Mouse (Mus musculus): ENCODE data around the gene C1qtnf7.
A peak's percentile ranks its signal among the peaks of the same experiment; 100 is the strongest.

The C1qtnf7 gene

GRCm38 (mm10) chr5:43539871-43540270 is 24.5 kb downstream of the C1qtnf7 start:
- DNase-seq (ENCODE audit: low spot score in 2 of 2): no peak

GRCm38 (mm10) chr5:43541492-43541891 is 26.2 kb downstream of the C1qtnf7 start:
- no peak for DNase-seq (ENCODE audit: low spot score in 2 of 2)

DNA sequence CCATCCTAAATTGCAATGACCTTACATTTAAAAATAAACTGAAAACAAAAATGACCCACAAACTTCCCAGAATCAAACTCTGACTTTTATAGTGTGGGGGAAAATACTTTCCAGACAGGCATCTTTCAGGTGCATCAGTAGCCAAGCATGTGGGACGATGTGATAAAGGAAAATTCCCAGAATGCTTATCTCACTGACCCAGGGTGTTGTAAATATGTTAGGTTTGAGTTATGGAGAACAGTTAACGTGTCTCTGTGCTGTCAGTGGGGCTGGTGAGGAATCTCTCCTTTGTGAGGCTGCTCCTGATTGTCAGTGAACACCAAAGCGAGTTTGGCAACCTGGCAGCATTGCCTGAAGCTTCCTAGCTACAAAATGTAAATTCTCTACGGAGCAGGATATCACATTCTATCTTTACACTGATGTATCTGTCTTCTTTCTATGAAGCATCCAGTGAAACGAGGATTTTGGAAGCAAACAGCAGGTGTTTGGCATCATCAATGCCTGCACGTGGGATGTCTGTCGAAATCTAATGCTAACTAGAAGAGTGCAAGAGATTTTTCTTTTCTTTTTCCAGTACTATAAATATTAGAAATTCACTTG is 27.0 kb downstream of the C1qtnf7 start:
- peak; percentile 5 to 12 for DNase-seq (ENCODE audit: low spot score in 2 of 2)

DNA sequence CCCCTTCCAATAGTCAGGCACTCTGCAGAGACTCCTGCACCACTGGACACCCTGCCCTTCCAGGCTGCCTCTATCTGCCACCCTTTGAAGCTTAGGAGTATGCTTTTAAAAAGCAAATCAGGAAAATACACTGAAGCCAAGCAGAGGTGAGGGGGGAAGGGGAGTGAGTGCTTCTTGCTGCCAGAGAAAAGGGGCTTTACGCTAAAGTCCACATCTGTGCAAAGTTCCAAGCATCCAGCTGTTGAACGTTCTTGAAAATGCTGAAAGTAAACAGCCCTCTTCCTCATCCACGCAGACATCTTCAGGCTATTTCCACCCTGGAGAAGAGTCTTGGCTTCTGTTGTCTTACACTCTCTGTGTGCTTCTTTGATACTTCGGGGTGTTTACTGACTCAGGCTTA is 34.6 kb downstream of the C1qtnf7 start:
- DNase-seq (ENCODE audit: low spot score in 2 of 2): no peak

DNA sequence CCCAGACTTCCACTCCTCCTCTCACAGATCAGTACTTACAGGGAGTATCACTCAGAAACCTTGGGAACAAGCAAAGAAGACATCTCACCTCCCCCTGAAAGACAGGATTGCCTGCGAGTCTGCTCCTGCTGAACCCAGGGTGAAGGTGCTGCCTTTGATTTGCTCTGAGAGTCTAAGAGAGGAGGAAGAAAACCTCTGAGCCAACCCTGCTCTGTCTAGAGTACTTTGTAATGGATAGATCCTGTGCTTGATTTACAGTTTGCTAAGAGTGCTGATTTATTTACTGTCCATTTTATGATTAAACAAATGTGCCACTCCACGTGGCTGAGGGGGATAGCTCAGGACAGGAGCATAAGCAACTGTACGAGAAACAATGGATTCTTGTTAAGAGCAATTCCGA is 35.1 kb downstream of the C1qtnf7 start:
- no peak for DNase-seq (ENCODE audit: low spot score in 2 of 2)

GRCm38 (mm10) chr5:43554871-43555270 is 39.5 kb downstream of the C1qtnf7 start:
- no peak for DNase-seq (ENCODE audit: low spot score in 2 of 2)

- no peak for DNase-seq (ENCODE audit: low spot score in 2 of 2)
Measured at GRCm38 (mm10) chr5:43555406-43555805, 40.1 kb downstream of the C1qtnf7 start.

DNA sequence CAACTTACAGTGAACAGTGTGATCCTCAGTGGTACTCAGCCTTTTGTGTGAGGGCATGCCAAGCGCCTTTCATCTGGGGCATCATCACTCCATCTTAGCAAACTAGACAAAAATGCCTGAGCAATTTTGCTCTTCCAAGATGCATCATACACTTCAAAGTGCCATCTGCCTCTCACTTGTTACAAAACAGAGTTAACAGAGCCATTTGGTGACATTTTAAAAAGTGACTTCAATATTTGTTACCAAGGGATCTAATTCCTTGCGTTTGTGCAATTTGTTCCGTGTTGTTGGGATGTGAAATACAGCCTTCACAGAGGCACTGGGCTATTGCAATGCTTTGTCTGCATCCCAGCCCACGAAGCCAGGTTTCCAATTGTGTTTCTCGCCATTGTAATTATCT is 42.1 kb downstream of the C1qtnf7 start:
- DNase-seq (ENCODE audit: low spot score in 2 of 2): no peak

DNA sequence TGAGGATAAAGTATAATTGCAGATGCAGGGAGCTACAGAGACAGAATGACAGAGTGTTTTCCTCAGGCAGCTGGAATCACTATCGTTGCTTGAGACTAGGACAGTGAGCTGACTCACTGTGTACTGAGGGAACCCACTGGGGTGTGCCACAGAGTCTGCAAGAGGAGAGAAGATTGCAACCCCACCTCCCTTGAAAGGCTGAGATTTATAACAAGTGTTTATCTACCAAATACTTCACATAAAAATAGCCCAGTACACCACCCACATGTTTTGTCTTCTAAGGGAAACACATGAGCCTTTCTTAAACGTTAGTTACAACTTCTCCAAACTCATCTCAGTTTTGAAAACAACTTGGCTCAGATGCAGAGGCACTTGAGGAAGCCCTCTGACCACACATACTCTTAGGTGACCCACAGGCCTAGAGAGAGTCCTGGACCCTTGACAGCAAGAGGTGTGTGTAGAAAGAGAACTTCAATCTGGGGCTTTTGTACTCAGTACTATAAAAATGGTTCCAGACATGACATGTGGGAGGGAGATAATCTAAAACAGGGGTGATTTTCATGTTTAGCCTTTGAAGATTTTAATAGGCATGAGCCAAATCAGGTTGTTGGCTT is 46.4 kb downstream of the C1qtnf7 start:
- no peak for DNase-seq (ENCODE audit: low spot score in 2 of 2)

- no peak for DNase-seq (ENCODE audit: low spot score in 2 of 2)
Measured at GRCm38 (mm10) chr5:43569720-43570359, 54.5 kb downstream of the C1qtnf7 start.

DNA sequence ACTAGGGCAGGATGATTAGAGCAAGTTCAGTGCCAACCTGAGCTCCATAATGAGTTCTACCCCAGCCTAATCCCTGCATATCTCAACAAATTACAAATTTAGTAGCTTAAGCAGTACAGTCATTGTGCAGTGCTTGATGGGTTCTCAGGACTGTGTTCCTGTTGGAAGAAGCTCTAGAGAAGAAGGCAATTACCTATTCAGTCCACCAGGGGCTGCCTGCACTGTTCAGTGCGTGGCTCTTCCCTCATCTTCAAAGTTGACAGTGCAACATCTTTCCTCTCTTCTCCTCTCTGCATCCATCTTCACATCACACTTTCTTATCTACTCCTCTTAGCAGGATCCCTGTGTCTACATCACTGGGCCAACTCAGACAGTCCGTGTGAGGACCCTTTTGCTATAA is 67.5 kb downstream of the C1qtnf7 start:
- no peak for DNase-seq (ENCODE audit: low spot score in 2 of 2)

DNA sequence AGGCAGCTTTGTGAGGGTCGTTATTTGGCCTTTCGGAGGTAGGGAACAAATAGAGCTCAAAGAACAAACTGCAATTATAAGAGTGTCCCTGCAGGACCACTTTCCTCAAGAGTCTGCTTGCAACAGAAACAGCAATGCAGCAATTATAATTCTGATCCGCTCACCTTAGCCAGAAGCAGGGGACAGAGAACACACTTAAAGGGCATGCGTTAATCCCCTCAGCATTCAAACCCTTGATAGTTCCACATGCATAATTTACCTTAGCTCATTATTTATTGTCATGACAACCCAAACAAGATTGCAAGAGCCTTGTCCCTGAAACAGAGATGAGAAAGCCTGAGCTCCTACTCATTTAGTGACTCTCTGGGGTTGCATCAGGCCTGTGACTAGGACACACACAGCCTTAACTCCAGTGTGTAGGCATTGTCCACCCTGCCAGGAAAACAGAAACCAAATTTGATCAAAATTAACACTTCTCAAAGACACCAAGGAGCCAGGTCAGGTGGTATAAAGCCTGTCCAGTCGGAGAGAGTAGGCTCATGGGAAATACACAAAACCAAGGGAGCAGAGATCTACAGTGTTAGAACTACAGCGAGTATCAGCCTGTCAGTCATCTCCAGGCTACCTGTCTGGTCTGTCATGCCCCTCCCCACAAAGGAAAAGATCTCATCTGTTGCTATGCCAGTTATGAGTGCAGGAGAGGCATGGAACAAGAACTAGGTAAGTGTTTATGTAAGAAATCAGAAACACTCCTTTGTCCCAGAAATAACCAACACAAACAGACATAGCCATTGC is 68.2 kb downstream of the C1qtnf7 start:
- DNase-seq (ENCODE audit: low spot score in 2 of 2): no peak

- DNase-seq (ENCODE audit: low spot score in 2 of 2): no peak
Measured at GRCm38 (mm10) chr5:43584464-43584863, 69.1 kb downstream of the C1qtnf7 start.

DNA sequence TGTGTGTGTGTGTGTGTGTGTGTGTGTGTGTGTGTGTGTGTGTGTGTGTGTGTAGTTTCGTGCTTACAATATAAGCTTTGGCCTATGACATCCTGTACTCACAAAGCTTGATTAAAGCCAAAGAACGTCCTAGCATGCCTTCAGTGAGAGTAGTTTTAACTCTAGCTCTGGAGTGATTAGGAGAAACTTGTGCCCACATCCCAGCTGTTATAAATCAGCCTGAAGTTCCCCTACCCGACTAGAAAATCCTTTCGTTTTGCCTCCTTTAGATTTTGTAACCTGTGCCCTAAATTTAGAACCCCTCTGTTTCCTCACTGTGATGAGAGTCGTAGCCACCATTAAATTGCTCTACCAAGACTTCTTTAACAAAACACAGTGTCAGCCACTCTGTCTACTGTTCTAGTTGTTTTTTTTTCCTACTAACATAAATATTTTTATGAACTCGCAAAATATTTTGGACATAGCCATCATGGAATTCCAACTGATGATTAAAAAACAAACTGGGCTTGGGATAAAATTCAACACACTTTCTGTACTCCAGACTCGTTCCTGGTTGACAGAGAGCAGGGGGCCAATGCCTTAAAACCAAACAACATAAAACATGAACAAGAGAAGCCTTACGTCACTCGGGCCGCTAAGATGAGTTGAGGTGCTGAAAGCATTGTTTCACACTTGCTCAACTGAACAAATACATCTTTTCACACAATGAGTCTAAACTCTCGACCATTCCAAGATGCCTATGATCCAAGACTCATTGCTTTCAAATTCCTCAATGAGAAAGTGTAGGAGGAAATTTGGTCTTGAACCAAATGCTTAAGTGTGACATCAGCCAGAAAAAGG is 70.3 kb downstream of the C1qtnf7 start:
- no peak for DNase-seq (ENCODE audit: low spot score in 2 of 2)

DNA sequence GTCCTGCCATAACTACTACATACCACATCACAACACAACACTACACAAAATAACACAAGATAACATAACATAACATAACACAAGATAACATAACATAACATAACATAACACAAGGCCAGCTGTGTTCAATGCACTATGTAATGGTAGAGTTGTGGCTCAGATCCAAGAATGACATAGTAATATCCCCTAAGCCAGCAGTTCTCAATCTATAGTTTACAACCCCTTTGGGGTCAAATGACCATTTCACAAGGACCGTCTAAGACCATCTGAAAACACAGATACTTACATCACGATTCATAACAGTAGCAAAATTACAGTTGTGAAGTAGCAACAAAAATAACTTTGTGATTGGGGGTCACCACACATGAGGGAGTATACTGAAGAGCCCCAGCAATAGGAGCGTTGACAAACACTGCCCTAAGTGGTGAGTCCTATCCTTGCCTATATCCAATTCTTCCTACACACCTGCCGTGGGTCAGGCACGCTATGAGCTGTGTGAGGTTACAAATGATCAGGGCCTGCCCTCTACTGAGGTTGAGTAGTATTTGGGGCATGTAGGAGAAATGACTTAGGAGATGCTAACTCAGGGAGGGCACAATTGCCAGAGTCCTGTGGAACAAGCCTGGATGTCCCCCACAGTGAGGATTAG is 73.6 kb downstream of the C1qtnf7 start:
- DNase-seq (ENCODE audit: low spot score in 2 of 2): no peak

- no peak for DNase-seq (ENCODE audit: low spot score in 2 of 2)
Measured at GRCm38 (mm10) chr5:43589440-43589830, 74.1 kb downstream of the C1qtnf7 start.

GRCm38 (mm10) chr5:43590311-43590731 is 75.0 kb downstream of the C1qtnf7 start:
- no peak for DNase-seq (ENCODE audit: low spot score in 2 of 2)

GRCm38 (mm10) chr5:43601601-43602000 is 86.3 kb downstream of the C1qtnf7 start:
- DNase-seq (ENCODE audit: low spot score in 2 of 2): no peak

DNA sequence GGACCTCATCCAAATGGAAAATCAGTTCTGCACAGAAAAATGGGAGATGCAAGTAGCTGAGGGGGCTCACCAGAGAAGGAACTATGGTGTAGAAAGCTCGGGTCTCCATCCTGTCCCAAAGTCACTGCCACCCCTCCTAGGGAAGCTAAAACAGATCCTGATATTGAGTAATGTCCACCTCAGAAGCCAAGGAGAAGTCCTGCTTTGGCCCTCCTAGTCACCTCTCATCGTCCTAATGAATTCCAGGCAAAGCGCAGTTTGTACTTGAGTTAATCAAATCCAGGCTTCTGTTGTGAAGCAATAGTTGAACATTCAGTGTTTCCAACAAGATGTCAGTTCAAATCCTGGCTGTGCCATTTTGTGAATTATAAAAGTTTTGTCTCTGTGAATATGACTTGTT is 87.2 kb downstream of the C1qtnf7 start:
- no peak for DNase-seq (ENCODE audit: low spot score in 2 of 2)

GRCm38 (mm10) chr5:43603559-43603958 is 88.2 kb downstream of the C1qtnf7 start:
- no peak for DNase-seq (ENCODE audit: low spot score in 2 of 2)

DNA sequence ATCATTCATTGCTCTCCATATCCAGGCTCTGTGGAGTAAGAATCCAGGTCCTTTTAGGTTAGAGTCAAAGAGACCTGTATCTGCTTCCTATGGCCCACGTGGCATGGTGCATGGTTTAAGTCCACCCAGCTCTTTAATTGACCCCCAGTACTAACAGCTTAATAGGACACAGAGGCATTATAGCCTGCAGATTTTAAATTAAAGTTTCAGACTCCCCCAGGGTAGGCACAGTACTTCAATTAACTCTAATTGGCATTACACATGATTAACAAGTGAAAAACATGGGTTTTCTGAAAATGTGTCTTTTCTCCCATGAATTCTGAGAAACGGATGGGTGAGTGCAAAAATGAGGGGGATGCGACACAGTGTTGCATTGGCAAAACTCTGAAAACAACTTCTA is 92.7 kb downstream of the C1qtnf7 start:
- DNase-seq (ENCODE audit: low spot score in 2 of 2): no peak
